Mouse (Mus musculus): ENCODE data around the gene Rala.

Rala gene

GRCm38 (mm10) chr13:17884211-17884610, 59.8 kb downstream of the Rala start:
- no peak for DNase-seq (ENCODE audit: low read depth, low spot score)

- DNase-seq (ENCODE audit: low read depth, low spot score) = peak; percentile 2
Measured at GRCm38 (mm10) chr13:17879061-17879460, 65.0 kb downstream of the Rala start.

- no peak for DNase-seq (ENCODE audit: low read depth, low spot score)
Measured at GRCm38 (mm10) chr13:17866741-17867140, 77.3 kb downstream of the Rala start.

GRCm38 (mm10) chr13:17860536-17860935, 83.5 kb downstream of the Rala start:
- DNase-seq (ENCODE audit: low read depth, low spot score) = no peak

- DNase-seq (ENCODE audit: low read depth, low spot score) = no peak
Measured at GRCm38 (mm10) chr13:17859365-17860033, 84.5 kb downstream of the Rala start.

GRCm38 (mm10) chr13:17857046-17857445, 87.0 kb downstream of the Rala start:
- no peak for DNase-seq (ENCODE audit: low read depth, low spot score)

- DNase-seq (ENCODE audit: low read depth, low spot score) = no peak
Measured at GRCm38 (mm10) chr13:17855492-17856138, 88.4 kb downstream of the Rala start.

- DNase-seq (ENCODE audit: low read depth, low spot score) = no peak
Measured at GRCm38 (mm10) chr13:17854755-17855154, 89.3 kb downstream of the Rala start.

GRCm38 (mm10) chr13:17843336-17843735, 100.7 kb downstream of the Rala start:
- no peak for DNase-seq (ENCODE audit: low read depth, low spot score)

- DNase-seq (ENCODE audit: low read depth, low spot score) = no peak
Measured at GRCm38 (mm10) chr13:17842756-17843155, 101.3 kb downstream of the Rala start.

GRCm38 (mm10) chr13:17839137-17839536, 104.9 kb downstream of the Rala start:
- no peak for DNase-seq (ENCODE audit: low read depth, low spot score)

GRCm38 (mm10) chr13:17838484-17838851, 105.6 kb downstream of the Rala start:
- DNase-seq (ENCODE audit: low read depth, low spot score) = peak; percentile 77

GRCm38 (mm10) chr13:17837610-17838483, 106.2 kb downstream of the Rala start:
- DNase-seq (ENCODE audit: low read depth, low spot score) = peak; percentile 37

- no peak for DNase-seq (ENCODE audit: low read depth, low spot score)
Measured at GRCm38 (mm10) chr13:17836808-17837207, 107.2 kb downstream of the Rala start.

- no peak for DNase-seq (ENCODE audit: low read depth, low spot score)
Measured at GRCm38 (mm10) chr13:17832940-17833339, 111.1 kb downstream of the Rala start.
